Mouse (Mus musculus) neural tube, postnatal 0 days (tissue): ENCODE results near the gene Dpf1. TPM values are rescaled to one million over a fixed set of nuclear protein-coding genes. Genes with fewer than 3 reads are reported as not detected.

ENCODE experiments used
- polyA plus RNA-seq: library from polyadenylated mRNA; unstranded; fragments of >200 nt; fragmentation: Nextera tagmentation; extraction: Ambion mirVana; gene quantifications from 2 replicates; pipeline ENCODE4 v1.2.1, GENCODE M21; 2015

Dpf1 gene
- polyA plus RNA-seq: 132 and 146 TPM in 2 replicates

DNA sequence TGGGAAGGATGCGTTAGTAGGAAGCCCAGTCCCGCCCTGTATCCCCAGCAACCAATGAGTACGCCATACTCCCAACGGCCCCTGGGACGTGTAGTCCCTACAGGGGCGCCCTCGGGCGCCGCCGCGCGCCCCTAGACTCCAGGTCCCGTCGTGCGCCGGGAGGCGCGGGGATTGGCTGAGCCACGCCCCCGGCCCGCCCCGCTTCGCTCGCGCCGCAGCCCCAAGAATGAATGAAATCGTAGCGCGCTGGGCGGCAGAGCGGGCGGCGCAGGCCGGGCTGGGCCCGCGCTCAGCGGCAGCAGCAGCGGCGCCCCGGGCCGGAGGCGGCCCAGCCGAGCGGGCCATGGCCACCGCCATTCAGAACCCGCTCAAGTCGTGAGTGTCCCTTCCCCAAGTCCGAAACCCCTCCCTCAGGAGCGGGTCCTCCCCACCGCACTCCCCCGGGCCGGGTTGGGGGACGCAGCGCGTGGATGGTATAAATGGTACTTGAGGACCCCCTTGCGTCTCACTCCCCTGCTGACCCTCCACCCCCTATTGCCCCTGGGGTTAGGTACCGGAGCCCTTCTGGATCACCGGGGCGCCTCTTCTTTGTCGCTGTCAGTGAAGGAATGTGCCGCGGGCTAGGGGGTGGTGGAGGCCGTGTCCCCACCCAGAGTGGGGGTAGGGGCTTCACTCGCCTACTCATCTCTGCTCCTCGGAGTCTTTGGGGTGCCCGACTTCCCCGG lies at the start of gene Dpf1:
Gene Dpf1, plus strand, starts transcription at position 214 of the 725 bp plus-strand sequence.

DNA sequence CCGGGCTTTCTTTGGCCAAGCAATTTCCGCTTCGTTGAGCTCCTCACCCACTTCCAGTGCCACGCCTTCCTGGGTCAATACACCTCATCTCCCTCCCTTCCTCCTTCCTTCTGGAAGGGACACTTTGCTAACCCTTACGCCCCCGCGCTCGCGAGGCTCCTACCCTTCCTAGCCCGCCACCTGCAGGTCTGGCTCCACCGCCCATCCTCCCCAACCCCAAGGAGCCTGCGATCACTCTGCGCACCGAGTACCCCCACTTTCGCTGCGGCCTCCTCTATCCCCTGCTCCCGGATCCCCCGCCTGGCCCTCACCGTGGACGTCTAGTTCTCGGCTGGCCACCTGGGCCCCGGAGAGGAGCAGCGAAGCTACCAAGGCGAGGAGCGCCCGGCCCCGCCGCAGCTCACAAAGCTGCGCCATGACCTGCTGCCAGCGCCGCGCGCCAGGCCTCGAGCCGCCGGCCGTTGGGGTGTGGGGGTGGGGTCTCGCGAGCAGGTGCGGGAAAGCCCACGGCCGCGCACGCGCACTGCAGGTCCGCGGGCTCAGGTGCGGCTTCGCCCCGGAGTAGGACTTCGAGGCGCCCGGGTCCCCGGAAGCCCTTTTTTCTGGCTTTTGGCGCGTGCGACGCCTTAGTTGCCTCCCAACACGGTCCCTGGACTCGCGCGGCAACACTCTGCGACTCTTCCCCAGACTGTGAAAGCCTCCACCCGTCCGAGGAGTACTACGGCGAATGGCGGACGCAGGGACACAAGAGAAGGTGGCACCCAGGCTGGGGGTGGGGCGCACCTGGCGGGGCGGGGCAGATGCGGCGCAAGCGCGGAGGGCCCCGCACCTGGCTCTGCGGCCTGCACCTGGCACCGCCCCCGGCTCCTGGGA lies 22.3 kb upstream of the Dpf1 start, which contains the start of gene Spint2:
Gene Spint2, minus strand, starts transcription at position 712 of the 873 bp plus-strand sequence.

DNA sequence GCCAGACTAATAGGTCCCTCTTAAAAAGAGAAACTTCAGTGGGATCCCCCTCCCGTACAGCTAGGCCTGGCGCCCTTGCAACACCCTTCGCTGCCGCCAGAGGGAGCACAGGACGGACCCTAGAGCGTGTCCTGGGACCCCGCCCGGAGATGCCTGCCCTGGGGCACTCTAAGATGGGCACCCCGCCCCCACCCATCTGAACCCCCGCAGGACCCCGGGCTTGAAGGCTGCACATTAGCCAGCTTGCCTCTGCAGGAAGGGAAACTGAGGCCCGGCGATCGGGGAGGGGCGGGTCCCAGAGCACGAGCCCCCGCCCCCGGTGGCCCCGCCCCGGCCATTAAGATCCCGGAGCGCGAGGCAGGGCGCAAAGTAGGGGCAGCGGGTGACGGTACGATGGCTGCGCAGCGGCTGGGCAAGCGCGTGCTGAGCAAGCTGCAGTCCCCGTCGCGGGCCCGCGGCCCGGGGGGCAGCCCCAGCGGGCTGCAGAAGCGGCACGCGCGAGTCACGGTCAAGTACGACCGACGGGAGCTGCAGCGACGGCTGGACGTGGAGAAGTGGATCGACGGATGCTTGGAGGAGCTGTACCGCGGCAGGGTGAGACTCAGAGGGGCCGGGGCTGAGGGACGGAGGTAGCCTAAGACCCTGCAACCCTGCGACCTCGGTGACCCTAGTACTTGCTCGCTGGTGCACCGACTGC lies 14.7 kb upstream of the Dpf1 start, which contains the start of gene Ppp1r14a:
Gene Ppp1r14a, plus strand, starts transcription at position 367 of the 697 bp plus-strand sequence.

Other genes starting within 250 kb of the Dpf1 start
- 11.1 and 15.3 TPM in 2 replicates for gene Ryr1, start 178.8 kb upstream of the Dpf1 start, polyA plus RNA-seq
- 0.90 and 1.4 TPM in 2 replicates for gene Rasgrp4, start 169.1 kb upstream of the Dpf1 start, polyA plus RNA-seq
- 79.0 and 80.4 TPM in 2 replicates for gene Fam98c, start 147.7 kb upstream of the Dpf1 start, polyA plus RNA-seq
- gene Ggn, start 133.7 kb upstream of the Dpf1 start, polyA plus RNA-seq: 0.28 and 0.55 TPM in 2 replicates
- gene Spred3, start 133.5 kb upstream of the Dpf1 start, polyA plus RNA-seq: 12.6 and 14.1 TPM in 2 replicates
- gene Psmd8, start 123.2 kb upstream of the Dpf1 start, polyA plus RNA-seq: 278 and 284 TPM in 2 replicates
- gene Catsperg1, start 89.9 kb upstream of the Dpf1 start, polyA plus RNA-seq: 1.1 and 3.3 TPM in 2 replicates
- 0.70 and 1.4 TPM in 2 replicates for gene Kcnk6, start 71.4 kb upstream of the Dpf1 start, polyA plus RNA-seq
- 137 and 139 TPM in 2 replicates for gene Yif1b, start 65.6 kb upstream of the Dpf1 start, polyA plus RNA-seq
- gene 2200002D01Rik, start 55.5 kb upstream of the Dpf1 start, polyA plus RNA-seq: 2.0 and 4.5 TPM in 2 replicates
- gene Spint2, start 22.0 kb upstream of the Dpf1 start, polyA plus RNA-seq: 93.6 and 101 TPM in 2 replicates
- gene Ppp1r14a, start 14.6 kb upstream of the Dpf1 start, polyA plus RNA-seq: 5.3 and 5.5 TPM in 2 replicates
- gene Sipa1l3, start 214.7 kb downstream of the Dpf1 start, polyA plus RNA-seq: 13.3 and 13.6 TPM in 2 replicates